Mouse (Mus musculus) erythroblast, adult 5-6 weeks (primary cell): ENCODE data around the gene Ppp2r2d. TPM values are rescaled to one million over a fixed set of nuclear protein-coding genes. Genes with fewer than 3 reads are reported as not detected.

Experiments used
- ATAC-seq: replicated peaks from 2 replicates; pipeline ENCODE4 v1.8.0; 2016; ENCODE audit warnings: moderate number of reproducible peaks, mild to moderate bottlenecking, moderate TSS enrichment, inconsistent platforms; ENCODE audit not compliant: poor library complexity, low FRiP score, severe bottlenecking
- total RNA-seq, 2 experiments: library from RNA; stranded (forward) in 1 of 2; stranded (reverse) in 1 of 2; fragments of 150-400 nt in 1 of 2; fragments of 200-764, 138-1000 nt in 1 of 2; gene quantifications; 2 replicates each; pipeline versions ENCODE4 v1.2.3 to v1.2.4; 2015 to 2017; ENCODE audit warnings: low replicate concordance in 2 of 2

Gene Ppp2r2d
- total RNA-seq (2015; ENCODE audit: low replicate concordance), result 3.8 and 25.5 TPM in 2 replicates
- total RNA-seq (2017; ENCODE audit: low replicate concordance), result 12.4 and 18.8 TPM in 2 replicates

DNA sequence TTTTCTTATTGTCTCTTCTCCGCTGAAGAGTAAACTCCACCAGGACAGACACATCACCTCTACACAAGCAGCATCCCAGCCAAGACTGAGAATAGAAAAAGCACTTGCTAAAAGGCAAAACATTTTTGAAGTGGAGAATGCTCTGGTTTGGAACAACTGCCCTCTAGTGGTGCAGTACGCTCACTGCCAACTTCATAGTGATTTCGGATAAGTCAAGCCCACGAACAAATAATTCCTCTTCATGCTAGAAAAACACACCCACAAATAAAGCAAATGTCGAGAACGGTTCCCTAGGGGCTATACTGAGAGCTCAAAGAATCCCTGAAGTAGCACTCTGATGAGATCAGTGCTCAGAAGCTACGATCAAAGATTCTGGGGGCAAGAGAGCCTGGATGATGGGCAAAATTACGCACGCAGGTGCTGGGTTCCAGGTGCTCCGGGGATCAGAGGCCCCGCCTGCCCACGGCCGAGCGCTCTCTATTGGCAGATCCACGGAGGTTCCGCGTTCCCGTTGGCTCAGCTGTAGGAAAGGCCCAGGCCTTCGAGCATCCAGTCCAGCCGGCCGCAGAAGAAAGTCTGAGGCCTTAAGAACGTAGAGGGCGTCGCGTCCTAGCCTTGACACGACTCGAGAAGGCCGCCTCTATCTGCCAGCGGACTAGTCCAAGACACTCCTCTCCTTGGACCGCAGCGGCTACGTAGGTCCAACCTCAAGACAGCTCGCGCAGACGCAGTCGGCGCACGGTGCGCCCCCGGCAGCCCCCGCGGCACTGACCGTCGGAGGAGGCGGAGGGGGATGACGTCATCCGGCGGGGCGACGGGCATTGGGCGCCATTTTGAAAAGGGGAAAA lies at the start of gene Ppp2r2d, which contains the start of gene Mapk1ip1:
Gene Ppp2r2d, plus strand, starts transcription at position 536 of the 848 bp plus-strand sequence.
Gene Mapk1ip1, minus strand, starts transcription at position 730 of the 848 bp plus-strand sequence.
- peak; percentile 87 for ATAC-seq

DNA sequence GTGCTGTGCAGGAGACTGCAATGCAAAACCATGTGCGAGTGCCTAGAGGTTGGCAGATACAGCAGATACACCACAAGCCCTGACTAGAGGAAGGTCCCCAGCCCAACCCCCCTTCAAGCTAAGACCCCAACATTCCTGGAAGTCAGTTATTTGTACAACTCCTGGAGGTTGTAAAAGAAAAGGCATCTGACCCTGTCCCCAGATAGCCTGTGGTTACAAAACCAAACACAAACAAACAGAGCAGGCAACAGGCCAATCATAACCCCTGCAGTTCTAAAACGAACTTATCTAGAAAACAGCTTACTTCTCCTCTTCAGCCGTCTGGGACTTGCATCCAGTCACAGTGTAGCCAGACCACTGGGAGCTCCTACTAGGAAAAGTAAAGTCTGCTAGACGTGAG lies 42.5 kb upstream of the Ppp2r2d start:
- no peak for ATAC-seq

DNA sequence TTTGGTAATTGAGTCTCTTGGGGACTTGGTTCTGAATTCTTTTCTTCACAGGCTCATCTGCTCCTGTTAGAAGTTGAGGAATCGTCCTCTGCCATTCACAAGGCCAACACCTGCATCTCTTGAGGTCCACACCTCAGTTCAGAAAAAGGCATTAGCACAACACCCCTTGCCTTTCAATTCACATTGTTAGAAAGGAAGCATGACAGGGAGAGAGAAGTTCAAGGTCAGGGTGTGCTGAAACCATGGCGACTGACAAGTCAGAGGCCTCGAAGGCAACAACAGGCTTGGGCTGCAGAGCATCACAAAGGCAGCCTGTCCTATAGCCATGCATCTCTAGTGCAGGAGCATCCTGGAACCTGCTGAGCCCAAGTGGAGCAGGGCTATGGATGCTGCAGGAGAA lies 38.7 kb upstream of the Ppp2r2d start:
- no peak for ATAC-seq

DNA sequence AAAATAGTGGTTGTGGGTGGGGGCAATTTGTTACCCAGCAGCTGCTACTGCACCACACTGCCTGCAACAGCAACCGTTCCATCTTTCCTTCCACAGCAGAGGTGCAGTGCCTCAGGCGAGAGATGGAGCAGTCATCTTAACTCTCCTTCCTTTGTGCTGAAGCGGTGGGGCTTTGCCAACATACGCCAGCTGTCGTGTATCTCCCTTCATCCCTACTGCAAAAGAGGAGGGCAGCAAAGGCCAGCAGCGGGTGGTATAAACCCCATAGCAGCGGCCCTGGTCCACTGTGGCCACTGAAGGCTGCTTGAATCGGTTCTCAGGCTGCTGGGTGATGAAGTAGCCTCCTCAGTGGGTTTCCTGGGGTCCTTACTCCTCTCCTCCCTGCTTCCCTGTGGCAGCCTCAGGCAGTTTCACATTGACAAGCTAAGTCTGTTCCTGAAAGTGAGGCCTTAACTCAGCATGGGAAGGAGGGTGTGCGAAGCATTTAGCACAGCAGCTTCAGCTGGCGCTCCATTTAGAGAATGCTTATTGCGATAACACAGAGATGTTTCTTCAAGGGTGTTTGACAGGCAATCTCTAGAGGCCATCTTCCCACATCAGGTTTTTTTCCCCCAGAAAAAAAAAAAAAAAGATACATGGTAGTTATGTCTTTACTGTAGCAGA lies 32.5 kb upstream of the Ppp2r2d start:
- ATAC-seq, result no peak

DNA sequence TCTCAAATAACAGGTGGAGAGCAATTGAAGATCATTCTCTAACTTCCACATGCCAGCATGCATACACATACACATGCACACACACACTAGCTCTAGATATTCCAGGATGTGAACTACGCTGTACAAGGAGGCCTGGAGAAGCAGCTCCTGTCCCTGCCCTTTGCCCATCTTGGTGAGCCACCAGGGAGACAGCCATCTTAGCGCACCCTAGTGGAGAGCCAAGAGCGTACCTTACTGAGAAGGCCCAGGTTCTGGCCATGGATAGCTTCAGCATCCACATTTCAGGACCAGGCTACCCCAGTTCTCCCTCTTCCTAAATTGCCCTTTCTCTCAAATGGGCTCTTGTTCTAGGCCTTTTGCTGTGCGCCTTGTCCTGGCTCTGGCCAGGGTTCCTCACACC lies 27.6 kb upstream of the Ppp2r2d start:
- no peak for ATAC-seq

DNA sequence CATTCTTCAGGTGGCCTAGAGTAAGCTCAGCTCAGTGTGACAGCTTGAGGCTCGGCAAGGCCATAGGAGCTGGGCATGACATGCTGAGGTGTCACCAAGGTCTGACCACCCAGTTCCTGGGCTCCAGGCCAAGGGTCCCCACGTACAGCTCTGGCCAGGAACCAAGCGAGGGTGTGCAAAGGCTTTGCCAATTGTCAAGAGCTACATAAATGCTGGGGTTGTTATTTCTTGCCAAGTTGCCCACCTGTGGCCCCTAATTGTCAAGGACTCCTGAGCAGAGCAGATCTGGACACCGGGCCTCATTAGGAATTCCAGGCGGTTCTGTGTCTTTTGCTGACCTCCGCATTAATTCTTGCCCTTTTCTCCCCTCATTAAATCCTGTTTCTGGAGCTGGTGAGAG lies 21.5 kb upstream of the Ppp2r2d start:
- ATAC-seq, result no peak

DNA sequence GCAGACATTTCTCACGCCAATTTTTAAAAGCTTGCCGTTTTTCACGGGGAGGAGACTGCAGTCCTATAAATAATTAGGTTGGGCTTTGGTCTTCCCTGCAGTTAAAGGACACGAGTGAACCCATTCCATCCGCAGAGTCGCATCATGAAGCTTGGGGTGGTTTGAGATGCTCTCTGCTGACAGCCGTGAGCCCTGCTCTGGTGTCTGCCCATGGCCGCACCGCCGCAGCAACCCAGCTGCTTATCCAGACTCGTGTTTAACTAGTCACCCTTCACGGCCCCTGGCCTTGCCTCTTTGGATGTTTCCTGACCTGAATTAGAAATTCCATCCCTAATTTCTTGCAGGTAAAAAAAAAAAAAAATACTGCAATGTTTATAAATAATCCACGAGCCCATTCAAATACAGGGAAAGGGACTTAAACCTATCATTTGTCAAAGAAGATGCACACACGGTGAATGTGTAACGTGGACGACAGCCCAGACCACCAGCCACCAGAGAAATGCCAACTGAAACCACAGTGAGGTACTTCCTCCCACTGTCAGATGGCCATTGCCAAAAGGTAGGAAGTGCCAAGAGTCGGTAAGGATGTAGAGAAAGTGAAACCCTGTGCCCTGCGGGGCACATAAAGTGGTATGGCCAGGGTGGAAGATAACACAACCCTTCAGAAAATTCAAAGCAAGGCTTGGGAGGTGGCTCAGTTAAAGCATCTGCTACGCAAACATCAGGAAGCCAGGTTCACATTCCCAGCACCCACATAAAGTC lies 20.7 kb upstream of the Ppp2r2d start:
- ATAC-seq, result no peak

DNA sequence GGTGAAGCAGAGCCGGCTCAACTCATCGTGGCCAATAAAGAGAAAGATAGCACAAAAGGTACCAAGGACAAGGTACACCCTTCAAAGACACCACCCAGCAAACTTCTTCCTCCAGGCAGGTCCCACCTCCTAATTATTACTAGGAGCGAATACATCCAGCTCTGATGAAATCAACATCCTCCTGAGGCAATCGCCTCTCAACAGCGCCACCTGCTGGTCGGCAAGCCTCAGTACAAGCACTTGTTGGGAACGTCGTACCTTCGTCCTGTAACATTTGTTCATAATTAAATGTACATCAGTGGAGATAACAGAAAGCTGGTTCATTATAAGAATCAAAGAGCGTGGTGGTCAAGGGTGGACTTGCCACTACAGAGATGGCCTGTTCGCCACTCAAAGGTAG lies 18.1 kb upstream of the Ppp2r2d start:
- peak; percentile 67 for ATAC-seq

DNA sequence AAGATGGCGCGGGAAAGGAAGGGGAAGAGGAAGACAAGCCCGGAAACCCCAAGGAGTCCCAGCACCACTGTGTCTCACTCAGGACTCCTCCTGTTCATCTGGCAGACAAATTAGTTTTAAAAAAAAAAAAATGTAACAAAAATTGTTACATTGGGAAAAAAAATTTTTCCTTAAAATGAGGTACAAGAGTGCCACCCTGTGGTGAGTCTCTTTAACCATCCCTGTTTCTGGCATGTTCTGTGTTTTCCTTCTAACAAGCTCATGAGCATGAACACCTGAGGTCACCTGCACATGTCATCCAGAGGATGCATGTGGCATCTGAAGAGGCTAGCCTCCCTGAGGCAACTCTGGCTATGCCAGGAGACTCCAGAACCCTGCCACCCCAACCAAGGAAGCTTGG lies 10.9 kb upstream of the Ppp2r2d start:
- ATAC-seq, result no peak

DNA sequence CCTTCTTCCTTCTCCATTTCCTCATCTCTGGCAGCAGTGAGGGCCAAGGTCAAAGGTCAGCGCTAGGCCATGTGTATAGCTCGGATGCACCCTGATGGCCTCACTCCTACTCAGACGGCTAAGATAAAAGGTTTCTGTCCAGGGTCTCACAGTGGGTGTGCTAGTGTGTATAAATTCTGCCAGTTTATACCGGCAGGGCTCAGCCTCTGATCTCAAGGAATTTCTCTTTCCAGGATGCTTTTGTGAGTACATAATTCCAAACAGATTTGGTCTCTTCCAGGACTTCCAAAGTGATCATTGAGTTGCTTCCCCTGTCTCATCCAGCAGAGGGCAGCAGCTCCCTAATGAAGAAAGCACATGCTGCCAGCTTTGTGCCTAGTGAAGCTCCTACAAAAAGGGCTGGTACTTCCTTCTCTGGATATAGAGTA lies 5.3 kb upstream of the Ppp2r2d start:
- ATAC-seq, result 0 out of 2 replicates have a peak, but pooled peaks have one; percentile 27

DNA sequence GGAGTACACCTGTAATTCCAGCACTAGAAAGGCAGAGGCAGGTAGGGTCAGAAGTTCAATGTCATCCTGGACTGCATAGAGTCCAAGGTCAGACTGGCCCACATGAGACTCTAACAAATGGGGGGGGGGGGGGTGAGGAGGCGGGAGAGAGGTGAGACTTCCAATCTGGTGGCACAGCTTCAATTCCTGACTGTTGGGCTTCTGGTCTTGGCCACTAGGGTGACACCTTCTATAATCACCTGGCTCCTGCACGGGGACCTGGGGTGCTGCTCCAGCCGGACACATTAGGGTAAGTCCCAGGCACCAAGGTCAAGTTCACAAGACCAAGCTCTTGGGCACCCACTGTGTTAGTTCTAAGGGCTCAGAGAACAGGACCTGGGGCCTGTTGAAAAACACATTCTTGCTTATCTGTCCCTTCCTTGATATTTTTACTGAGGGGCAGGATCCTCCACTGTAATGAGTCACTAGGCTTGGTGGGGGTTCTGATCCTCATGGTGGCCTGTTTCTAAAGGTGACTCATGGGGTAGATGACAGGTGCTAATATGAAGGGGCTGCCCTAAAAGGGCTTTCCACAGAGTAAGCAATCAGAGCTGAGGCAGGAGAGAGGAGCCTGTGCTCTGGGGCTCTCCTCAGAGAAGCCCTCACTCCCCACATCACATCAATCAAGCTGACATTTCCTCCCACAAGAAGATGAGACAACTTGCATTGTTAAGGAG lies 4.3 kb upstream of the Ppp2r2d start:
- ATAC-seq, result no peak

DNA sequence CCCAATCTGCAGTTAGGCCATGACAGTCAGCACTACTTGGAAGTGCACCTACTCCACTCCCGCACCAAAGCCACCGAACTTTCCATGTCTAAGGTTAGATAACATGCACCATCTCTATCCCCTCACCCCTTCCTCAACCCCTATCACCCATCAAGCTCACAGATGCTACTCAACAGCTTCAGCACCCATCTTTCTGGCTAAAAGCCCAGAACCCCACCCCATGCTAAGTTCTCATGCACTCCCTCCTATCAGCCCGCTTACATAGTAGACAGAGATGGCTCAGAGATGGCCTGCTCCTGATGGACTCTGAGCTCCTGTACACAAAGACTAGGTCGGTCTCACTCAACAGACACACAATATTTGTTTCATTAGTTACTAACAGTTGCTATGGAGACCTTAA lies 2.5 kb upstream of the Ppp2r2d start:
- ATAC-seq, result no peak

DNA sequence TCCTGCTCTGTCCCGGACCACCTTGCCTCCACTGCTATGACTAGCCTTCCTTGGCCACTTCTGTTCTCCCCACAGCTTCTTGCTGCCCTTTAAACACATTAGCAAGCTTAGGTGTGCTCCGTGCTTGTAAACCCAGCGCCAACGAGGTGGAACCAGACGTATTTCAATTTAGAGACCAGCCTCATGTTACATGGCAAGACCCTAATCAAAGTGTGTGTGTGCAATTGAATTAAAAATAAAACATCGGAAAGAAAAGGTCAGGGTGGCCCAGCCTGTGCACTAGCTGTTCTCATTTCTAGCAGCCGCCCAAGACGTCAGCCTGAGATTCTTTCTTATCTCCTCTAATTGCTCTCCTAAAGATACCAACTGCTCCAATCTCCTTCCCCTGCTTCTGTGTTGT lies 768 bp upstream of the Ppp2r2d start:
- no peak for ATAC-seq

DNA sequence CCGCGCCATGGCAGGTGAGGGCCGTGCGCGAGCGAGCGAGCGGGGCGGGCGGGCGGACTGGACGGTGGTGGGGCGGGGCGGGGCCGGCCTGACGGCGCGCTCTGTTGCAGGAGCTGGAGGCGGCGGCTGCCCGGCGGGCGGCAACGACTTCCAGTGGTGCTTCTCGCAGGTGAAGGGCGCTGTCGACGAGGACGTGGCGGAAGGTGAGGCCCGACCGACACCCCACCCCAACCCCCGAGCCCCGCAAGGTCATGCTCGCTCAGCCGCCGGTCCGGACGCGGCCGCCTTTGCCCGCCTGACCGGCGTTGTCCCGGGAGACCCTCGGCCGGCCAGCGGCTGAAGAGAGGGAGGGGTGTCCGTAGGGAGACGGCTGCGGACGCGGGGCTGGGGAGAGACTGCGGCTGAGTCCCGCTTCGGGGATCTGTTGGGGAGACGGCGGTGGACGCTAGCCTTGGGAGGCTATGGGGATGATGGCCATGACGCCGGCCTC lies 668 bp downstream of the Ppp2r2d start:
- ATAC-seq, result peak; percentile 59

DNA sequence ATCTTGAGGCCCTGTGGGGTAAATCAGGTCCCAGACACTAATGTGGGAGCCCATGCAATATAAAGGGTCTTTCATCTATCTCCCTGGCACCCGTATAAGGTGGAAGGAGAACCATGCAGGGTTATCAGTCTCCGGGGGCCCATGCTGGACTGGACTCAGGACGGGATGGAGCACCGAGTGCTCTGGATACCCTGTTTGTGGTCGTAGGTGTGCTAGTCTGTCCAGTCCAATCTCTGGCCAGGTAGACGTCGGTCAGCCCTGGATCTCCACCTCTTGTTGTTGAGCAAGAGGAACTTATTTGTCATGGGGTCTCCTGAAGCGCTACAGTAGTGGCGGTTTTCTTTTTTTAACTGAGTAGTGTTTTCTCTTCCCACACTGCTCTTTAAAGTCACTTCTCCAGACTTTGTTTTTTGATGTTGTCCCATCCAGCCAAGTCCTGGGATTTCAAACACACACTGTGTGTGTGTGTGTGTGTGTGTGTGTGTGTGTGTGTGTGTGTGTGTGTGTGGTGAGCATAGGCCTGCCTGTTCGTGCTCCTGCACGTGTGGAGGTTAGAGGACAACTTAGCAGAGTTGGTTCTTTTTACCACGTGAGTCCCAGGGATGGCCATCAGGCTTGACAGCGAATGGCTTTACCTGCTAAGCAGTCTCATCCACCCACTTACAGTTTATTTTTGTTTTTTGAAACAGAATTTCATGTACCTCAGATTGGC lies 1.6 kb downstream of the Ppp2r2d start:
- no peak for ATAC-seq

DNA sequence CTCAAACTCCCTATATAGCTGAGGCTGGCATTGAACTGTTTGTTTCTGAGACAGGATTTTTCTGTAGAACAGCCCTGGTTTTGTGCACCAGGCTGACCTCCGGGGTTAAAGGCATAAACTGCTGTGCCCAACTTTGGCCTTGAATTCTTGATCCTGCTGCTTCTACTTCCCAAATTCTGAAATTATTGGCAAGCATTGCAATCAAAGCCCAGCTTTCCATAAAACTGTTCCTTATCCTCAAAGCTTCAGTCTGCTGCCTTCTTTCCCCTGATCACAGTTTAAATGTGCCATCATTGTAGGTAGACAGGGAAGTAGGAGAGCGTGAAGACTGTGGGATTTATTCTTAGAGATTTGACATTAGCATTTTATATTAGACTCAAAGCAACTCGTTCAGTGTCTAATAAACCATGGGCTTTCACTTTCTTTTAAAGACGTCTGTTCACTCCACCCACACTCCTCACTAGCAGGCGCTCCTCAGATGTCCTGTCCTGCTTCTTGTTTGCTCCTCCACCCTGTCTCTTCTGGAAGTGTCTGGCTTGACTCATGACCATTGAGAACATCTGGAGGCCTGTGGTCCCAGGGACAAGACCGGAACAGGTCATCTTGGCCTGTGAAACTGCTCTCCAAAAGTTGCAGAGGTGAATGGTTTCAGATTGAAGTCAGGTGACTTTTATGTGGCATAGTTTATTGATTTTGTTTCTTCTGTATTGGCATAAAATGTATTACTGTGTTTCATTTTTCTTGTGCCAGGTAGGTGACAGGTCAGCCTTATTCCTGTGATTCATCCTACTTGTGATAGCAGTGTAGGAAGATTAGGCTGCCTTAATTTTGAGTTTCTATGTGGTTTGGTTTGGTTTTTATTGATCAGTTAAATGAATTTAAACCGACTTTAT lies 2.4 kb downstream of the Ppp2r2d start:
- ATAC-seq, result no peak

DNA sequence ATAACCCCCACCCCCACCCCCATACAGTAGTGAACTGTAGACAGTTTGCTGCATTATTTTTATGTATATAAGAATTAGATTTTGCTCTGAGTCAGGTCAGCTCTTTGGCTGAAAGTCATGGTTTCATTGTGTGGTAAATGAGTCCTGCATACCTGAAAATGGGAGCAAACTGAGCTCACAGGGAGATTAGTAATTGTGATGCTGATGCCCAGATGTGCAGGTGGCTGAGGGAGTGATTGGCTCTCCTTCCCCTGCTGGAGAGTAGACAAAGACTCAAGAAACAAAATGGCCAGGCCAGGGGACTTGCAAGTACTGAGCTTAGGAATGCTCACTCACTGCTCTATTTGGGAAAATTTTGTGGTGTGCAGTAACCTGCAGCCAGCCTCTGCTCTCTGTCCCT lies 4.2 kb downstream of the Ppp2r2d start:
- no peak for ATAC-seq

DNA sequence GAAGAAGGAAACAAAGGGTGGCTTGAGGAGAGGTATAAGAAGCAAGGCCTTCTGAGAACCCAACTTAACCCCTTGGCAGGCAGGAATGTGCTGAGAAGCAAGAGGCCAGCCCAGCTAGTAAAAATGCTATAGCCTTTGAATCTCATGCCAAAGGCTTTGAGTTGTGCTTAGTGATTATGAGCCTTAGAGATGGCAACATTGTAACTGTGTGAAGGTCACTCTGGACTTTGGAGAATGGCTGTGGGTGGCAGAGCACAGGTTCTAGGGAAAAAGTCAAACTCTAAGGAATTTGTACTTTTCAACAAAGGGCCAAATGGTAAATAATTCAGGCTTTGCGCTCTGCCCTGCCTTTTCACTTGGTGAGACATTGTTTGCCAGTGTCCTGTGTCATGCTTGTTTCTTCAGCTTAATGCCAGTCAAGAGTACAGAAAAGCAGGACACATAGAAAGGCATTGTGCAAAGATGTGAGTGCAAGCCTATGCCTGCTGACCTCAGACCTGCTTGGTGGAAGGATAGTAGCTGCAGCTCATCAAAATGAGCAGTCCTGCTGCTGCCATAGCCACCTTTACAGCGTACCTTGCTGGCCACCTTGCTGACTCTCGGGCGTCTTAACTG lies 7.6 kb downstream of the Ppp2r2d start:
- ATAC-seq, result no peak
